Mouse (Mus musculus): ENCODE measurements around the gene Traf3ip1.

DNA sequence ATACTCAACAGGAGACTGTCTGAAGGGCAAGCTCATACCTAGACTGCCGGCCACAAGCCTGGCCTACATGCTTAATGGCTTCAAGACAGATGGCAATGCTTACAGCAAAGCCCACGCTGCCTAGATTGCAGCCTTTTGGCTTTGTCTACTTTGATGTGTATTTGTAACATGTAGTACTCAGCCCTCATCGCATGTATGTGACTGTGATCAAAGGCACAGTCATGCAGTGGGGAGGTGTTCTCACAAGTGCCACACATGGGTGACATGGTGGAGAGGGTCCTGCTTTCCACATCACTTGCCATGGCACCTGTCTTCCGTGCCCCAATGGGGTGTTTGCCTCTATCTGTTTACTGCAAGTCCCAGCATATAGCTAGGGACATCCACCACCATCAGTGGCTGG lies 47.9 kb upstream of the Traf3ip1 start:
- TF ChIP-seq ZC3H11A (IDR thresholded peaks at IDR 0.05; ENCODE audit: low read depth, low read length) (no peak), CTCF (IDR thresholded peaks at IDR 0.05 in 2 of 3, conservative IDR thresholded peaks at IDR 0.05 in 1 of 3; ENCODE audit: control insufficient read depth in 1 of 3, insufficient read depth in 1 of 3, low read depth in 2 of 3, low read length in 3 of 3, poor library complexity in 1 of 3, severe bottlenecking in 1 of 3) (no peak), E2F4 (IDR thresholded peaks at IDR 0.05; ENCODE audit: borderline replicate concordance, low read depth, low read length) (no peak), CHD2 (IDR thresholded peaks at IDR 0.05; ENCODE audit: low read length) (no peak), ELF1 (IDR thresholded peaks at IDR 0.05; ENCODE audit: low read depth, low read length) (no peak), HCFC1 (IDR thresholded peaks at IDR 0.05; ENCODE audit: low read depth, low read length) (no peak)

Data from MEL (cell line).